Mouse (Mus musculus) heart, embryonic 11.5 days (tissue): ENCODE data around the gene Ipo13. TPM values are rescaled to one million over a fixed set of nuclear protein-coding genes. Genes with fewer than 3 reads are reported as not detected.

Experiments
- ATAC-seq: fragments of 200-750 bp; cut with Nextera tagmentation; replicated peaks from 2 replicates; pipeline ENCODE4 v1.8.0; 2017; ENCODE audit warnings: moderate library complexity; ENCODE audit not compliant: insufficient number of reproducible peaks, low FRiP score, low TSS enrichment
- H3K27ac ChIP-seq: fragments of 300-500 bp; sonication (generic); 2 replicates; pipeline ENCODE4 v1.5.1; 2014; ENCODE audit warnings: mild to moderate bottlenecking, low read depth, low read length
- H3K27me3 ChIP-seq: fragments of 300-500 bp; sonication (generic); 2 replicates; pipeline ENCODE4 v1.6.1; 2014; ENCODE audit warnings: mild to moderate bottlenecking, low read length, mixed read lengths; ENCODE audit not compliant: control insufficient read depth, insufficient read depth
- H3K36me3 ChIP-seq: fragments of 300-500 bp; sonication (generic); 2 replicates; pipeline ENCODE4 v1.6.1; 2014; ENCODE audit warnings: mild to moderate bottlenecking, low read length, moderate library complexity, mixed read lengths; ENCODE audit not compliant: control insufficient read depth, insufficient read depth
- H3K4me1 ChIP-seq: fragments of 300-500 bp; sonication (generic); 2 replicates; pipeline ENCODE4 v1.6.1; 2014; ENCODE audit warnings: low read length; ENCODE audit not compliant: control insufficient read depth, insufficient read depth
- H3K4me2 ChIP-seq: fragments of 300-500 bp; sonication (generic); 2 replicates; pipeline ENCODE4 v1.6.1; 2014; ENCODE audit warnings: mild to moderate bottlenecking, moderate library complexity
- H3K4me3 ChIP-seq: fragments of 300-500 bp; sonication (generic); 2 replicates; pipeline ENCODE4 v1.5.1; 2014; ENCODE audit warnings: low read depth, low read length
- H3K9ac ChIP-seq: fragments of 300-500 bp; sonication (generic); 2 replicates; pipeline ENCODE4 v1.6.1; 2014; ENCODE audit warnings: mild to moderate bottlenecking, low read depth, low read length, moderate library complexity
- H3K9me3 ChIP-seq: fragments of 300-500 bp; sonication (generic); replicated peaks from 2 replicates; pipeline ENCODE4 v1.6.1; 2016; ENCODE audit warnings: low read length; ENCODE audit not compliant: control insufficient read depth
- WGBS: fragments of 180-500 bp; shearing (Covaris S2); extraction: QIAGEN DNeasy Blood & Tissue Kit; methylation state at CpG from one replicate; pipeline ENCODE4 v1.1.7; 2014; ENCODE audit not compliant: insufficient replicate concordance; 5-methylcytosine and 5-hydroxymethylcytosine counted together
- polyA plus RNA-seq: library from polyadenylated mRNA; unstranded; fragments of >200 nt; fragmentation: Nextera tagmentation; extraction: Ambion mirVana; gene quantifications from 2 replicates; pipeline ENCODE4 v1.2.1, GENCODE M21; 2014

The Ipo13 gene
- polyA plus RNA-seq, 1 experiment from 2014 or later = 31.6 TPM

GRCm38 (mm10) chr4:117885093-117885492 is 29.7 kb downstream of the Ipo13 start:
- Histone ChIP-seq H3K27me3 (no peaks in the 10 kb centered on the region), H3K4me2 (no peak overlapping the region), H3K4me1 (peaks cover 11% of the 10 kb centered on the region; the same call in 1 of the 2 replicates), H3K9ac (no peak overlapping the region), H3K27ac (no peak overlapping the region), H3K9me3 (no peaks in the 10 kb centered on the region), H3K36me3 (peaks cover 15% of the 10 kb centered on the region), H3K4me3 (no peak overlapping the region)
- ATAC-seq = no peak
- WGBS = 91% methylated on average over 10 of the region's 10 CpGs

- WGBS = 100% methylated on average over 1 of the region's 1 CpGs
Measured at GRCm38 (mm10) chr4:117884146-117884545, 30.7 kb downstream of the Ipo13 start.

GRCm38 (mm10) chr4:117882701-117883691 is 31.8 kb downstream of the Ipo13 start, which contains the start of gene B4galt2:
TSS of gene B4galt2 (minus strand) at chr4:117883487.
- Histone ChIP-seq H3K27me3 (no peaks in the 10 kb centered on the region), H3K27ac (no peak within 1 kb of the TSS), H3K4me3 (peak within 1 kb of the TSS; percentile 87), H3K4me1 (peaks cover 11% of the 10 kb centered on the region; the same call in 1 of the 2 replicates), H3K9me3 (no peaks in the 10 kb centered on the region), H3K36me3 (peaks cover 16% of the 10 kb centered on the region), H3K9ac (peak within 1 kb of the TSS; percentile 85), H3K4me2 (peak within 1 kb of the TSS; percentile 92)
- under 1% methylated on average over 64 of the region's 103 CpGs for WGBS
- ATAC-seq = peak; percentile 18; the same call in 1 of the 2 replicates

More at GRCm38 (mm10) chr4:117884146-117884545, 30.7 kb downstream of the Ipo13 start:
- Histone ChIP-seq H3K9me3 (no peaks in the 10 kb centered on the region), H3K4me1 (peaks cover 11% of the 10 kb centered on the region; the same call in 1 of the 2 replicates), H3K27ac (no peak overlapping the region), H3K27me3 (no peaks in the 10 kb centered on the region), H3K36me3 (peaks cover 15% of the 10 kb centered on the region), H3K4me2 (peak overlapping the region; percentile 92), H3K9ac (no peak overlapping the region), H3K4me3 (peak overlapping the region; percentile 87; the same call in 1 of the 2 replicates)
- no peak for ATAC-seq

- H3K4me2 ChIP-seq = no peak overlapping the region
- ATAC-seq = no peak
- no peaks in the 10 kb centered on the region for H3K9me3 ChIP-seq
- no peak overlapping the region; the same call in 1 of the 2 replicates for H3K9ac ChIP-seq
- 72% methylated on average over 5 of the region's 5 CpGs for WGBS
- H3K4me1 ChIP-seq = 0 out of 2 replicates have a peak, but pooled peaks cover 3% of the 10 kb centered on the region
- no peak overlapping the region for H3K4me3 ChIP-seq
- H3K27me3 ChIP-seq = no peaks in the 10 kb centered on the region
- no peak overlapping the region for H3K27ac ChIP-seq
- peaks cover 9% of the 10 kb centered on the region for H3K36me3 ChIP-seq
Measured at GRCm38 (mm10) chr4:117878703-117879102, 36.1 kb downstream of the Ipo13 start.

GRCm38 (mm10) chr4:117878301-117878700 is 36.5 kb downstream of the Ipo13 start:
- Histone ChIP-seq H3K27ac (no peak overlapping the region), H3K4me3 (no peak overlapping the region), H3K9me3 (no peaks in the 10 kb centered on the region), H3K4me2 (no peak overlapping the region), H3K4me1 (no peaks in the 10 kb centered on the region), H3K36me3 (peaks cover 9% of the 10 kb centered on the region), H3K9ac (peak overlapping the region; percentile 28; the same call in 1 of the 2 replicates), H3K27me3 (no peaks in the 10 kb centered on the region)
- no peak for ATAC-seq
- 57% methylated on average over 10 of the region's 10 CpGs for WGBS

GRCm38 (mm10) chr4:117873615-117874014 is 41.2 kb downstream of the Ipo13 start:
- Histone ChIP-seq H3K9ac (no peak overlapping the region), H3K4me3 (no peak overlapping the region), H3K27ac (no peak overlapping the region), H3K4me2 (no peak overlapping the region), H3K9me3 (no peaks in the 10 kb centered on the region), H3K36me3 (peaks cover 5% of the 10 kb centered on the region; the same call in 1 of the 2 replicates), H3K27me3 (peaks cover 4% of the 10 kb centered on the region; the same call in 1 of the 2 replicates), H3K4me1 (peaks cover 11% of the 10 kb centered on the region; the same call in 1 of the 2 replicates)
- ATAC-seq = no peak
- WGBS = 88% methylated on average over 9 of the region's 9 CpGs

- WGBS = 9% methylated on average over 14 of the region's 14 CpGs
- no peak within 1 kb of the TSS for H3K27ac ChIP-seq
- peak; percentile 24; the same call in 1 of the 2 replicates for ATAC-seq
- peaks cover 11% of the 10 kb centered on the region for H3K4me1 ChIP-seq
- H3K36me3 ChIP-seq = peaks cover 3% of the 10 kb centered on the region; the same call in 1 of the 2 replicates
- no peaks in the 10 kb centered on the region for H3K9me3 ChIP-seq
- peak within 1 kb of the TSS; percentile 39; the same call in 1 of the 2 replicates for H3K9ac ChIP-seq
- peak within 1 kb of the TSS; percentile 71 for H3K4me2 ChIP-seq
- H3K4me3 ChIP-seq = peak within 1 kb of the TSS; percentile 34
- H3K27me3 ChIP-seq = peaks cover 4% of the 10 kb centered on the region; the same call in 1 of the 2 replicates
Measured at GRCm38 (mm10) chr4:117872471-117872886, 42.3 kb downstream of the Ipo13 start, which contains the start of gene Ccdc24. TSS of gene Ccdc24 (minus strand) at chr4:117872557.

- Histone ChIP-seq H3K4me2 (peak overlapping the region; percentile 71), H3K27ac (no peak overlapping the region), H3K9ac (no peak overlapping the region), H3K9me3 (no peaks in the 10 kb centered on the region), H3K36me3 (no peaks in the 10 kb centered on the region), H3K4me1 (peaks cover 11% of the 10 kb centered on the region), H3K27me3 (peaks cover 4% of the 10 kb centered on the region; the same call in 1 of the 2 replicates), H3K4me3 (no peak overlapping the region)
- ATAC-seq = peak; percentile 29; the same call in 1 of the 2 replicates
- WGBS = 44% methylated on average over 7 of the region's 7 CpGs
Measured at GRCm38 (mm10) chr4:117871787-117872186, 43.0 kb downstream of the Ipo13 start.
